Mouse (Mus musculus) cerebellum, postnatal 10 days (tissue): ENCODE data around the gene Gpatch3.

Experiments used
- DNase-seq, 2 experiments: peaks; one replicate each; pipeline ENCODE4 v3.0.0; 2021; ENCODE audit warnings: mixed read lengths in 2 of 2

Gpatch3 gene

DNA sequence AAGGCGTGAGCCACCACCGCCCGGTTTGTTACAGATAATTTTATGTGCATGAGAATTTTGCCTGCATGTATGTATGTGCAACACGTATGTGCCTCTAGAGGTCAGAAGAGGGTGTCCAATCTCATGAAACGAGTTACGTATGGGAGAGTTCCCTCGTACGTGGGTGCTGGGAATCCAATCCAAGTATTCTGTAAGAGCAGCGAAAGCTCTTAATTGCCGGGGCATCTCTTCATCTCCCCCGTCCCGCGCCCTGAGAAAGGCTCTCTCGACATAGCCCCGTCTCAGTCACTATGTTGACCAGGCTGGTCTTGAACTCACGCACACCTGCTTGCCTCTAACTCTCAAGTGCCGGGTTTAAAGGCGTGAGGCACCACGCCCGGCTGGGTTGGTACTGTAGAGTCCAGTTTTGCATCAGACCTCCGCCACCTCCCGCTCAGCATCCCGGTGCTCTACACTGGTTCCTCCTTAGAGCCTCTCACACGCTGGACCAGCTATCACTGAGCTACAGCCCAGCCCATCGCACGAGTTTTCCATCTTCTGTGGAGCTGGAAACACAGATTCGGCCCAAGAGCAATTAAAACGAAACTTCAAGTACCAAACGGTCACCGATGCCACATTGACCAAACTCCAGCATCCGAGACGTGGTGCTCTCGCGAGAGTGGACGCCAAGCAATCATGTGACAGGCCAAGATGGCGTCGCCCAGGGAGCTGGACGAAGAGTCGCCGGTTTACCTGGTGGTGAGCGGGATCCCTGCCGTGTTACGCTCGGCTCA is at the start of gene Gpatch3:
TSS of gene Gpatch3 (plus strand) at position 676 of the 773 bp plus-strand sequence.
- peak; percentile 95 to 97 for DNase-seq

- DNase-seq = no peak
Measured at GRCm38 (mm10) chr4:133527788-133528187, 46.8 kb upstream of the Gpatch3 start.

DNA sequence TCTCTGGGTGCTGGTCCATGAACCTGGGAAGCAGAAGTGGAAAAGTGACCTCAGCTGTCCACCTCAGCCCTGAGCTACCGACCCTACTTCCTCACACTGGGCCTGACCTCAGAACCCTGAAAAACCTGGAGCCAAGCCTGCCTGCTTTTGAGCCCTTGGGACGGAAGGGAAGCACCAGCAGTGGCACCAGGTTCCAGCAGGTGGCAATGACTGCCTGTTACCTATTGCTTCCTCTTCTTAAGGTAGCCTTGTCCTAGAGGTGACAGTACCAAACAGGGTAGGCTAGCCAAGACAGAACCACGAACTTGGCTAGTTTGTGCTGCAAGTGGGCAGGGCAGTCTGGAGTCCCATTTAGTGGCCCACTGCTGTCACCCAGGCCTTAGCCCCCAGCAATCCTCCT is 41.8 kb upstream of the Gpatch3 start:
- no peak for DNase-seq

- no peak for DNase-seq
Measured at GRCm38 (mm10) chr4:133536081-133536480, 38.5 kb upstream of the Gpatch3 start.

- no peak for DNase-seq
Measured at GRCm38 (mm10) chr4:133536652-133537051, 37.9 kb upstream of the Gpatch3 start.

- peak; percentile 97 to 98 for DNase-seq
Measured at GRCm38 (mm10) chr4:133545272-133546231, 29.0 kb upstream of the Gpatch3 start, which contains the start of gene Nudc. Nudc (minus strand) TSS chr4:133545996.

GRCm38 (mm10) chr4:133552029-133552428 is 22.5 kb upstream of the Gpatch3 start:
- no peak for DNase-seq

GRCm38 (mm10) chr4:133552768-133553447 is 21.6 kb upstream of the Gpatch3 start, which contains the start of gene Nr0b2:
Nr0b2 (plus strand) TSS chr4:133553376.
- peak; percentile 42 to 50 for DNase-seq

- peak; percentile 39 to 43 for DNase-seq
Measured at GRCm38 (mm10) chr4:133553448-133554330, 20.9 kb upstream of the Gpatch3 start.

- no peak for DNase-seq
Measured at GRCm38 (mm10) chr4:133557041-133557717, 17.4 kb upstream of the Gpatch3 start.

DNA sequence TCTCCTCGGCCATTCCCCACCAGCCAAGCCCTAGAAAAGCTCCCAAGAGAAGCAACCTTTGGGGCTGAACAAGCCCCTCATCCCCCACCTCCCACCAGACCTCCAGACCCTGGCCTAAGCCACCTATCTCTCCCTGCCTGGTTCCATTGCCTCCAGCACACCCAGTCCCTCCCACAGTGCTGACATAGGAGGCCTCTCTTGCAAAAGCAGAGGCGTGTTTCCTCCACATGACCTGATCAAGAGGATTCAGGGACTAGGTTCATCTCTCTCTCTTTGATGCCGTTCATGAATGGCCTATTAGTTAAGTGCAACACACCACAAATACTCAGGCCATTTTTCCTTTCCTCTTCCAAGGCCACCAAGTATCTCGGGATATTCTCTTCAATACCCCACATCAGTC is 14.7 kb upstream of the Gpatch3 start:
- no peak for DNase-seq

GRCm38 (mm10) chr4:133561622-133562021 is 12.9 kb upstream of the Gpatch3 start:
- DNase-seq = no peak

DNA sequence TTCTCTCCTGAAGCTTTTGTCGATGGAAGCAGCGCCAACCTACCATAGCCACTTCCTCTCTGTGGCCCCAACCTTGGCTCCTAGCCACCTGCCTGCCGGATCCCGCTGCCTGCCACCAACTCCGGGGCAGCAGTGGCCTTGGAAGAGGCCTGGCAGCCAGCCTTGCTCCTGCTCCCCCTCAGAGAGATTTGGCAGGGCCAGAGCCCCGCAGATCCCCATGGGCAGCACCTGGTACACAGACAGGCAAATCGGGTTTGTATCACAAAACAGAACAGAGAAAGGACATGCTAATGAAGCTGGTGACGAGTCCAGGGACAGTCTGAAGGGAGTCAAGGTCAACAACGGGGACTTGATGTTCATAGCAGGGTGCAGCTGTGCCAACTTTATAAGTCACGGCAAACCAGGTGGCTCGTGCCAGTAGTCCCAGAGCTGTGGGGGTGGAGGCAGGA is 11.4 kb upstream of the Gpatch3 start:
- peak; percentile 85 to 90 for DNase-seq

GRCm38 (mm10) chr4:133567251-133567650 is 7.3 kb upstream of the Gpatch3 start:
- DNase-seq = no peak

- DNase-seq = no peak
Measured at GRCm38 (mm10) chr4:133569291-133570065, 5.1 kb upstream of the Gpatch3 start.

- DNase-seq = no peak
Measured at GRCm38 (mm10) chr4:133570066-133570466, 4.5 kb upstream of the Gpatch3 start.

GRCm38 (mm10) chr4:133574843-133575202 is 278 bp downstream of the Gpatch3 start:
- DNase-seq = no peak

- no peak for DNase-seq
Measured at GRCm38 (mm10) chr4:133577983-133578382, 3.4 kb downstream of the Gpatch3 start.

GRCm38 (mm10) chr4:133583690-133584058 is 9.1 kb downstream of the Gpatch3 start:
- no peak for DNase-seq
